Mouse (Mus musculus) neural tube, embryonic 13.5 days (tissue): ENCODE results near the gene Dkc1. TPM values are rescaled to one million over a fixed set of nuclear protein-coding genes. Genes with fewer than 3 reads are reported as not detected.

Experiments used
- ATAC-seq: fragments of 200-750 bp; cut with Nextera tagmentation; 2 replicates; pipeline ENCODE4 v1.8.0; 2017; ENCODE audit warnings: low read depth, mild to moderate bottlenecking, moderate TSS enrichment, moderate library complexity
- H3K27ac ChIP-seq: fragments of 300-500 bp; sonication (generic); replicated peaks from 2 replicates; pipeline ENCODE4 v1.5.1; 2015; ENCODE audit warnings: moderate library complexity, mild to moderate bottlenecking, inconsistent platforms
- H3K27me3 ChIP-seq: fragments of 300-500 bp; sonication (generic); 2 replicates; pipeline ENCODE4 v1.6.1; 2015; ENCODE audit warnings: mild to moderate bottlenecking, inconsistent platforms
- H3K36me3 ChIP-seq: fragments of 300-500 bp; sonication (generic); 2 replicates; pipeline ENCODE4 v1.6.1; 2015; ENCODE audit warnings: mild to moderate bottlenecking, inconsistent platforms
- H3K4me1 ChIP-seq: fragments of 300-500 bp; sonication (generic); replicated peaks from 2 replicates; pipeline ENCODE4 v1.6.1; 2015; ENCODE audit warnings: inconsistent platforms
- H3K4me2 ChIP-seq: fragments of 300-500 bp; sonication (generic); 2 replicates; pipeline ENCODE4 v1.6.1; 2015; ENCODE audit warnings: inconsistent platforms, mild to moderate bottlenecking, moderate library complexity
- H3K4me3 ChIP-seq: fragments of 300-500 bp; sonication (generic); 2 replicates; pipeline ENCODE4 v1.5.1; 2015; ENCODE audit warnings: mild to moderate bottlenecking, inconsistent platforms
- H3K9ac ChIP-seq: fragments of 300-500 bp; sonication (generic); 2 replicates; pipeline ENCODE4 v1.6.1; 2015; ENCODE audit warnings: moderate library complexity, mild to moderate bottlenecking, inconsistent platforms
- H3K9me3 ChIP-seq: fragments of 300-500 bp; sonication (generic); 2 replicates; pipeline ENCODE4 v1.6.1; 2016; ENCODE audit warnings: inconsistent platforms
- WGBS: fragments of 180-500 bp; shearing (Covaris S2); methylation state at CpG from one replicate; pipeline ENCODE4 v1.1.7; 2015; 5-methylcytosine and 5-hydroxymethylcytosine counted together
- polyA plus RNA-seq: library from polyadenylated mRNA; unstranded; fragments of >200 nt; fragmentation: Nextera tagmentation; extraction: Ambion mirVana; gene quantifications from 2 replicates; pipeline ENCODE4 v1.2.1, GENCODE M21; 2015

Gene Dkc1
- polyA plus RNA-seq, 1 experiment from 2014 or later: 58.8 TPM

GRCm38 (mm10) chrX:75150304-75150703 lies 54.6 kb downstream of the Dkc1 start:
- H3K9ac ChIP-seq: no peak overlapping the region
- WGBS: 83% methylated on average over 2 of the region's 2 CpGs
- H3K4me3 ChIP-seq: no peak overlapping the region

GRCm38 (mm10) chrX:75152249-75152648 lies 56.6 kb downstream of the Dkc1 start:
- H3K4me2 ChIP-seq: no peak overlapping the region
- no peaks in the 10 kb centered on the region for H3K27me3 ChIP-seq
- no peaks in the 10 kb centered on the region for H3K4me1 ChIP-seq
- no peaks in the 10 kb centered on the region for H3K9me3 ChIP-seq
- WGBS: 50% methylated on average over 1 of the region's 1 CpGs
- no peak overlapping the region for H3K27ac ChIP-seq
- no peak overlapping the region for H3K9ac ChIP-seq
- H3K4me3 ChIP-seq: no peak overlapping the region
- H3K36me3 ChIP-seq: no peaks in the 10 kb centered on the region
- ATAC-seq: no peak

More at GRCm38 (mm10) chrX:75150304-75150703, 54.6 kb downstream of the Dkc1 start:
- no peak overlapping the region for H3K4me2 ChIP-seq
- H3K9me3 ChIP-seq: no peaks in the 10 kb centered on the region
- no peak overlapping the region for H3K27ac ChIP-seq
- ATAC-seq: no peak
- H3K27me3 ChIP-seq: no peaks in the 10 kb centered on the region
- no peaks in the 10 kb centered on the region for H3K4me1 ChIP-seq
- H3K36me3 ChIP-seq: no peaks in the 10 kb centered on the region

- Histone ChIP-seq H3K4me2 (peak overlapping the region; percentile 59), H3K27me3 (no peaks in the 10 kb centered on the region), H3K9ac (peak overlapping the region; percentile 60), H3K36me3 (no peaks in the 10 kb centered on the region), H3K9me3 (no peaks in the 10 kb centered on the region), H3K27ac (no peak overlapping the region), H3K4me1 (no peaks in the 10 kb centered on the region), H3K4me3 (peak overlapping the region; percentile 44)
- WGBS: 28% methylated on average over 20 of the region's 49 CpGs
- ATAC-seq: no peak; the same call in 1 of the 2 replicates
Measured at GRCm38 (mm10) chrX:75155576-75156243, 60.1 kb downstream of the Dkc1 start.

Other genes starting within 250 kb of the Dkc1 start
- 2.1 and 2.7 TPM in 2 replicates for gene Gab3, start 10.4 kb upstream of the Dkc1 start, polyA plus RNA-seq
- gene Mpp1, start 35.2 kb downstream of the Dkc1 start, polyA plus RNA-seq: 27.2 and 28.3 TPM in 2 replicates
- not detected in 2 replicates for gene Smim9, start 67.9 kb downstream of the Dkc1 start, polyA plus RNA-seq